Mouse (Mus musculus): ENCODE data around the gene Rpp30.

GRCm38 (mm10) chr19:36103909-36104308 is 20.4 kb downstream of the Rpp30 start:
- TF ChIP-seq CHD2 (IDR thresholded peaks at IDR 0.05; ENCODE audit: low read depth, low read length) (no peak), MAFK (IDR thresholded peaks at IDR 0.05; ENCODE audit: insufficient read depth, low read depth, low read length) (no peak), ZNF384 (IDR thresholded peaks at IDR 0.05; ENCODE audit: low read depth, low read length) (no peak), ZC3H11A (IDR thresholded peaks at IDR 0.05; ENCODE audit: borderline replicate concordance, low read depth, low read length) (no peak), HCFC1 (IDR thresholded peaks at IDR 0.05; ENCODE audit: borderline replicate concordance, insufficient read depth, low read length) (no peak)

All from ES-E14 (cell line).